In genomic region chr11:102249351-102250090, GRCm38 (mm10) we compare ENCODE assay signal across 7 mouse cellular contexts. TPM values are rescaled to one million over a fixed set of nuclear protein-coding genes. Genes with fewer than 3 reads are reported as not detected.
DNase-seq lines count a peak whose midpoint lies in the region; ATAC-seq and TF ChIP-seq lines count a peak whose summit lies in the region.

No protein-coding gene starts in this region.

- no peak for TF ChIP-seq CTCF in E14TG2a.4 (conservative IDR thresholded peaks at IDR 0.05; ENCODE audit: low read length)
- no peak for TF ChIP-seq CTCF in liver, embryonic 14.5 days (IDR thresholded peaks at IDR 0.05; ENCODE audit: low read depth)

- H3K9me3 ChIP-seq in E14TG2a.4 (ENCODE audit: low read length) = no peaks in the 10 kb centered on the region
- H3K9me3 ChIP-seq in forebrain, embryonic 14.5 days (replicated peaks; ENCODE audit: control insufficient read depth, low read length) = no peaks in the 10 kb centered on the region
- no peaks in the 10 kb centered on the region for H3K9me3 ChIP-seq in liver, embryonic 14.5 days (ENCODE audit: control insufficient read depth, low read length)

- DNase-seq in 3T3-L1 (ENCODE audit: low read depth, low spot score) = peak; percentile 64
- no peak for DNase-seq in forebrain, embryonic 14.5 days (ENCODE audit: low spot score)
- no peak for DNase-seq in liver, embryonic 14.5 days (ENCODE audit: low read depth in 3 of 3, low spot score in 3 of 3)
- no peak for DNase-seq in cerebellum, adult 8-10 months
- no peak for DNase-seq in layer of hippocampus, postnatal 25 days (ENCODE audit: extremely low spot score in 1 of 2, low spot score in 1 of 2)

- H3K9ac ChIP-seq in forebrain, embryonic 14.5 days (ENCODE audit: low read length) = peak overlapping the region; percentile 61
- H3K9ac ChIP-seq in liver, embryonic 14.5 days (replicated peaks) = peak overlapping the region; percentile 62

- no peak overlapping the region for H3K27ac ChIP-seq in forebrain, embryonic 14.5 days (ENCODE audit: low read depth, low read length)
- H3K27ac ChIP-seq in liver, embryonic 14.5 days = no peak overlapping the region; the same call in 1 of the 2 replicates

- no peak for TF ChIP-seq EP300 in liver, embryonic 14.5 days (IDR thresholded peaks at IDR 0.05; ENCODE audit: low read depth)

- no peak for ATAC-seq in forebrain, embryonic 14.5 days
- peak; percentile 15; the same call in 1 of the 2 replicates for ATAC-seq in liver, embryonic 14.5 days (ENCODE audit: insufficient read depth)
- no peak for ATAC-seq in megakaryocyte progenitor cell, adult 5-6 weeks (replicated peaks; ENCODE audit: poor library complexity)

- peaks cover 15% of the 10 kb centered on the region for H3K27me3 ChIP-seq in E14TG2a.4 (ENCODE audit: insufficient read depth, low read length)
- H3K27me3 ChIP-seq in forebrain, embryonic 14.5 days (replicated peaks; ENCODE audit: control insufficient read depth, insufficient read depth, low read length) = no peaks in the 10 kb centered on the region
- H3K27me3 ChIP-seq in liver, embryonic 14.5 days (ENCODE audit: control insufficient read depth, insufficient read depth, low read length) = peaks cover 7% of the 10 kb centered on the region

- peak overlapping the region; percentile 98 for H3K4me3 ChIP-seq in E14TG2a.4 (replicated peaks; ENCODE audit: low read length)
- peak overlapping the region; percentile 53 for H3K4me3 ChIP-seq in forebrain, embryonic 14.5 days (ENCODE audit: low read depth, low read length)
- peak overlapping the region; percentile 69 to 89 for H3K4me3 ChIP-seq in liver, embryonic 14.5 days (ENCODE audit: insufficient read depth in 1 of 2, low read depth in 2 of 2, low read length in 2 of 2)

- peak overlapping the region; percentile 82 for H3K4me2 ChIP-seq in forebrain, embryonic 14.5 days (ENCODE audit: low read length)
- peak overlapping the region; percentile 73 for H3K4me2 ChIP-seq in liver, embryonic 14.5 days (ENCODE audit: low read depth)

- H3K36me3 ChIP-seq in E14TG2a.4 (ENCODE audit: insufficient read depth, low read length) = peaks cover 42% of the 10 kb centered on the region
- H3K36me3 ChIP-seq in forebrain, embryonic 14.5 days (ENCODE audit: control insufficient read depth, insufficient read depth, low read length) = no peaks in the 10 kb centered on the region
- peaks cover 10% of the 10 kb centered on the region for H3K36me3 ChIP-seq in liver, embryonic 14.5 days (replicated peaks; ENCODE audit: control insufficient read depth, insufficient read depth, low read depth)

- H3K4me1 ChIP-seq in E14TG2a.4 (replicated peaks; ENCODE audit: low read depth, low read length) = peaks cover 74% of the 10 kb centered on the region
- H3K4me1 ChIP-seq in forebrain, embryonic 14.5 days (ENCODE audit: control insufficient read depth, insufficient read depth, low read length) = peaks cover 19% of the 10 kb centered on the region
- H3K4me1 ChIP-seq in liver, embryonic 14.5 days (replicated peaks; ENCODE audit: control insufficient read depth in 2 of 2, insufficient read depth in 2 of 2, low read length in 1 of 2) = peaks cover 5 to 10% of the 10 kb centered on the region in 2 experiments

- 12% methylated on average over 9 of the region's 9 CpGs for WGBS in forebrain, embryonic 14.5 days
- 9% methylated on average over 9 of the region's 9 CpGs for WGBS in liver, embryonic 14.5 days (ENCODE audit: insufficient replicate concordance)

RNA-seq across cellular contexts. Expression of gene BC030867, which starts 0.8 kb away (rescaled TPM):
- polyA plus RNA-seq in forebrain, embryonic 14.5 days (2014; fragmentation: Nextera tagmentation; extraction: Ambion mirVana) = 6.1 and 6.3 TPM in 2 replicates
- polyA plus RNA-seq in liver, embryonic 14.5 days (2012; rRNA removed) = 10.9 and 11.3 TPM in 2 replicates
- 10.8 and 13.2 TPM in 2 replicates for polyA plus RNA-seq in liver, embryonic 14.5 days (2014; fragmentation: Nextera tagmentation; extraction: Ambion mirVana)
- 20.7 and 21.1 TPM in 2 replicates for total RNA-seq in megakaryocyte progenitor cell, adult 5-6 weeks (2015)
- total RNA-seq in megakaryocyte progenitor cell, adult 5-6 weeks (2017) = 5.9 and 6.7 TPM in 2 replicates
- total RNA-seq in layer of hippocampus, postnatal 25 days (2021) = 1 to 10 TPM; 1.3 to 1.5 TPM

RNA-seq across cellular contexts. Expression of gene Asb16, which starts 19.0 kb away (rescaled TPM):
- not detected in 2 replicates for polyA plus RNA-seq in forebrain, embryonic 14.5 days (2014; fragmentation: Nextera tagmentation; extraction: Ambion mirVana)
- 0.39 and 0.44 TPM in 2 replicates for polyA plus RNA-seq in liver, embryonic 14.5 days (2012; rRNA removed)
- polyA plus RNA-seq in liver, embryonic 14.5 days (2014; fragmentation: Nextera tagmentation; extraction: Ambion mirVana) = 0.05 and 0.08 TPM in 2 replicates
- 1.5 and 2.0 TPM in 2 replicates for total RNA-seq in megakaryocyte progenitor cell, adult 5-6 weeks (2015)
- total RNA-seq in megakaryocyte progenitor cell, adult 5-6 weeks (2017) = 0.54 and 0.58 TPM in 2 replicates
- 1 to 10 TPM in 1 of 2 experiments, under 1 TPM in 1; 0.70 to 1.1 TPM for total RNA-seq in layer of hippocampus, postnatal 25 days (2021)

RNA-seq across cellular contexts. Expression of gene Hdac5, which starts 19.6 kb away (rescaled TPM):
- 38.9 and 60.6 TPM in 2 replicates for polyA plus RNA-seq in forebrain, embryonic 14.5 days (2014; fragmentation: Nextera tagmentation; extraction: Ambion mirVana)
- polyA plus RNA-seq in liver, embryonic 14.5 days (2012; rRNA removed) = 8.8 and 10.0 TPM in 2 replicates
- polyA plus RNA-seq in liver, embryonic 14.5 days (2014; fragmentation: Nextera tagmentation; extraction: Ambion mirVana) = 6.4 and 7.3 TPM in 2 replicates
- 18.6 and 20.6 TPM in 2 replicates for total RNA-seq in megakaryocyte progenitor cell, adult 5-6 weeks (2015)
- total RNA-seq in megakaryocyte progenitor cell, adult 5-6 weeks (2017) = 18.7 and 22.1 TPM in 2 replicates
- 100 to 1,000 TPM; 218 to 242 TPM for total RNA-seq in layer of hippocampus, postnatal 25 days (2021)

RNA-seq across cellular contexts. Expression of gene Tmub2, which starts 35.2 kb away (rescaled TPM):
- 74.4 and 75.3 TPM in 2 replicates for polyA plus RNA-seq in forebrain, embryonic 14.5 days (2014; fragmentation: Nextera tagmentation; extraction: Ambion mirVana)
- 19.1 and 19.8 TPM in 2 replicates for polyA plus RNA-seq in liver, embryonic 14.5 days (2012; rRNA removed)
- polyA plus RNA-seq in liver, embryonic 14.5 days (2014; fragmentation: Nextera tagmentation; extraction: Ambion mirVana) = 19.3 and 24.7 TPM in 2 replicates
- 15.3 and 16.3 TPM in 2 replicates for total RNA-seq in megakaryocyte progenitor cell, adult 5-6 weeks (2015)
- total RNA-seq in megakaryocyte progenitor cell, adult 5-6 weeks (2017) = 21.4 and 24.8 TPM in 2 replicates
- 10 to 100 TPM; 64.7 to 71.7 TPM for total RNA-seq in layer of hippocampus, postnatal 25 days (2021)

RNA-seq across cellular contexts. Expression of gene Atxn7l3, which starts 46.9 kb away (rescaled TPM):
- 25.2 and 28.7 TPM in 2 replicates for polyA plus RNA-seq in forebrain, embryonic 14.5 days (2014; fragmentation: Nextera tagmentation; extraction: Ambion mirVana)
- polyA plus RNA-seq in liver, embryonic 14.5 days (2012; rRNA removed) = 11.0 and 11.6 TPM in 2 replicates
- polyA plus RNA-seq in liver, embryonic 14.5 days (2014; fragmentation: Nextera tagmentation; extraction: Ambion mirVana) = 3.6 and 4.7 TPM in 2 replicates
- total RNA-seq in megakaryocyte progenitor cell, adult 5-6 weeks (2015) = 19.0 and 19.1 TPM in 2 replicates
- 19.5 and 25.6 TPM in 2 replicates for total RNA-seq in megakaryocyte progenitor cell, adult 5-6 weeks (2017)
- total RNA-seq in layer of hippocampus, postnatal 25 days (2021) = 100 to 1,000 TPM; 166 to 174 TPM

Comparison
In these comparisons a context has a peak if more than half of its experiments do, and no peak if none do; other contexts are left out.
1. RNA of gene Hdac5, which starts 19.6 kb away (total RNA-seq): 218 to 242 TPM in layer of hippocampus, postnatal 25 days; 18.6 to 22.1 TPM in megakaryocyte progenitor cell, adult 5-6 weeks; every median in the first group is over 4 times any median in the second.
2. Peak in every context shown above with its lines, with median percentiles within 50 percentile points of each other: H3K4me3 ChIP-seq.